Mouse (Mus musculus): ENCODE data around the gene Ddx39.

- TF ChIP-seq POLR2A (IDR thresholded peaks at IDR 0.05; ENCODE audit: low read depth, low read length), result no peak
- no peak for TF ChIP-seq CTCF (conservative IDR thresholded peaks at IDR 0.05; ENCODE audit: insufficient read depth, insufficient read length, low read depth, low read length)
Observed at GRCm38 (mm10) chr8:83737852-83738562, 23.0 kb downstream of the Ddx39 start.
